Mouse (Mus musculus) 3134 (cell line): ENCODE results near the gene Wdr83os.

Source experiments
- DNase-seq: peaks from one replicate; pipeline ENCODE4 v3.0.0-alpha.2; 2011; ENCODE audit warnings: low spot score; ENCODE audit not compliant: insufficient read length; ENCODE audit errors: extremely low read depth

Gene Wdr83os

DNA sequence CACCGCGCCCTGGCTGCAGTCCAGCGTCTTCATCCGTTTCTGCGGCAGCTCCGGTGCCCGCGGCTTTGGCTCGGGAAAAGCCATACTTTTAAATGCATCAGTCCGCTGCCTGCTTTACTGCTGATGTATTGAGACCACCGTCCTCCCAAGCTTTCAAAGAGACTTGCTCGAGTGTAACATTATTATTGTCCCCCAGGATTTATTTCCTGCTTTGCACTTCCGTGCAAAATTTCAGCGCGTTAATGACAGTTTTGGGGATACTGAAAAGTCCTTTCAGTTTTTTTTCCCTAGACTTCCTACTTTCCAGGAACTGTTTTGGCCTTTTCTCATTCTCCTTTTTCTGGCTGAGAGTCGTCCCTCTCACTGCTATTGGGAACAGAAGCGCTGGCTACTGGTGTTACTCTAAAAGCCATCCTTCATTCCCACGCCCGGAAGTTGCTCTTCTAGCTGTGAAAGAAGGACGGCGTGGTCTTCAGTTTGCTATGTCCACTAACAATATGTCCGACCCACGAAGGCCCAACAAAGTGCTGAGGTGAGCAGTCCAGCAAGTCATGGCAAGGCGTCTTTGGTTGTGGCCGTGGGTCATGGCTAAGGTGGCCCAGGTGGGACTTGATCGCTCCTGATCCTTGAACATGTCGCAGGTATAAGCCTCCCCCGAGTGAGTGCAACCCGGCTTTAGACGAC, at the start of gene Wdr83os:
Wdr83os (plus strand) TSS at position 209 of the 684 bp plus-strand sequence.
- peak; percentile 73 for DNase-seq

DNA sequence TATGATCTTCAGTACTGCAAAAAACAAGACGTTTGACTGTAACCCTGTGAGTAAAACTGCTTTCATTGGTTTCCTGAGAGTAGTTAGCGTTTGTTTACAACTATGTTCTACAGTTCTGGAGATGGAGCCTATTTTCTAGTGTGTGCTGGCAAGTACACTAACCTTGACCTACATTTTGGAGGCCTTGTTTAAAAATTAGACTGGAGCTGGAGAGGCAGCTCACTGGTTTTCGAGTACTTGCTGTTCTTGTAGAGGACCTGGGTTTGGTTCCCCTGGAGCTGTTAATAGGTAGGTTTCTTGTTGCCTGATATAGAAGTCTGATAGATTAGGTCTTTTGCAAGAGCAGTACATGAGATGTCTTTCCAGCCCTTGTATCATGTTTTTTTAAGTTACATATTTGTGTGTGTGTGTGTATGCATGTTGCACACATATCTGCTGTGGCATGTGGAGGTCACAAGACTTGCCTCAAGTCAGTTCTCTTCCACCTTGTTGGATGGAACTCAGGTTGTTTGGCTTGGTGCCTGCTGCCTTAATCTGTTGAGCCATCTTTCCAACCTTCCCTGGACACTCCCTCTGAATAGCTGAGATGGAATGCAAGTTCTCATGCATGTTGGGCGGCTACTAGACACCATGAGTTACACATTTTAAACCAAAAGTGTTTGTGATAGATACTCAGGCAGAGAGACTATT, 47.8 kb upstream of the Wdr83os start:
- DNase-seq: no peak

DNA sequence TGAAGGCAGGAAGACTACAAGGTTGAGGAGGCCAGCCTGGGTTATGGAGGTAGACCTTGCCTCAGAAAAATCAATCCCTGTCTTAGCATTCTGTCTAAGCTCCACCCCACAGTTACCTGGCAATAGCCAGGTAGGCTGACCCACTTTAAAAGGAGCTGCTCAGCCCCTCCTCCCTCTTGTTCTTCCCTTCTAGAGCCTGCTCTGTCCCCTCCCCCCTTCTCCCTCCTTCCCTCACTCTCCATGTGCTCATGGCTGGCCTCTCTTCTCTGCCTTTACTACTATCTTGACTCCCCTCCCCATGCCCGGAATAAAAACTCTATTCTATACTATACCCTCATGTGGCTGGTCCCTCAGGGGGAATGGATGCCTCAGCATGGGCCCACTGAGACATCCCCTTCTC, 46.7 kb upstream of the Wdr83os start:
- no peak for DNase-seq

DNA sequence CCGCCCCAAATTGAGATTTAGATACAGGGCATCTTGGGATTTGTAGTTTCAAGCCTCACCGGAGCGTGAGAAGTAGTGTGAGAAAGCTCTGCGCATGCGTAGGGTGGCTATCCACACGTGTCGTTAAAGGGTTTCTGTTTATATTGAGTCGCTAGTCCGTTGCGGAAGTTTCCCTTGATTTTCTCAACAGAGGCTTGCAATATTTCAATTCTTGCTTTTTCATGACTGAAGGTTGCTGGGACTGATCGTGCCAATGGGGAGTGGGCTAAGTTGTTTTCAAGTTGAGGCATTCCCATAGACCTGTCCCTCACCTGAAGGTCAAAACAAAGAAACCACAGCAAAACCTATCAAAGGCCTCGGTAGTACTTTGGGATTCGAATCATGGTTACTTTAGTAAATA, 45.8 kb upstream of the Wdr83os start:
- DNase-seq: no peak

DNA sequence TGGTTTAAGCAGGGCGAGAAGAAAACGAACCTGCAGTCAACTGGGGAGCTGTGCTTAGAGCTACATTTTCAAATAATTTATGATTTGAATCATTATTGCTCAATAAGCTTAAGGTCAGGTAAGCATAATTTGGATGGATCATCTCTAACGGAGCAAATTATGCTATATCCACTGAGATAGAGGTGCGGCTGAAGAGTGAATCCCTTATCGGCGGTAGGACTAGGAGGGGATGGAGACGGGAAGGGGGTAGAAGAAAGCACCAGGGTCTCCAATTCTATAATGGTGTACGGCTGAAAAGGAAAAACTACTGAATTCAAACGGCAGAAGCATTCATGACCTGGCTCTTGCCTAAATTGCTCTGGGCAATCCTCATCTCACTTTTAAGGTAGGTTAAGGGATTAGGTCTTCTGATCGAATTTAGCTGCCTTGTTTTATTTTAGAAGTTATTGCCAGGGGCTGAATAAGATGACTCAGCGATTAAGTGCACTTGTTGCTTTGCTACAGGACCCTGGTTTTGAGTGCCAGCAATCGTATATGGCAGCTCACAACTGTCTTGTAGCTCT, 45.3 kb upstream of the Wdr83os start:
- DNase-seq: no peak

DNA sequence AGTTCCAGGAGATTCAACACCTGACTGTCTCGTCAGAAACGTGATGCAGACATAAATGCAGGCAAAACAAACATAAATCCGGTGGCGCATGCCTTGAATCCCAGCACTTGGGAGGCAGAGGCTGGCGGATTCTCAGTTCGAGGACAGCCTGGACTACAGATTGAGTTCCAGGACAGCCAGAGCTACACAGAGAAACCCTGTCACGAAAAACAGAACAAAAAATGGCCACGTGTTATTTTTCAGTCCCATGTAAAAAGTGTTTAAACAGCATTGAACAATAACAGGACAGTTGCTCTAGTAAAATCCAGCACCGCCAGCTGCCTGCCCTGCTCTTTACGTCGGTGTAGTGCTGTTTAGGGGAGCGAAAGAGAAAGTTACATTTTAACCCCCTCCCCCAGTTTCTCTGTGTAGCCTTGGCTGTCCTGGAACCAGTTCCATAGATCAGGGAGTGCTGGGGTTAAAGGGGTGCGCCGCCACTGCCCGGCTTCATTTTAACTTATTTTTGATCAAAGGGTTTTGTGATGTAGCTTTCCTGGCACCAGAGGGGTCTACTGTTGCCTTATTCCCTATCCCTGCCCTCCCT, 44.7 kb upstream of the Wdr83os start:
- DNase-seq: no peak

DNA sequence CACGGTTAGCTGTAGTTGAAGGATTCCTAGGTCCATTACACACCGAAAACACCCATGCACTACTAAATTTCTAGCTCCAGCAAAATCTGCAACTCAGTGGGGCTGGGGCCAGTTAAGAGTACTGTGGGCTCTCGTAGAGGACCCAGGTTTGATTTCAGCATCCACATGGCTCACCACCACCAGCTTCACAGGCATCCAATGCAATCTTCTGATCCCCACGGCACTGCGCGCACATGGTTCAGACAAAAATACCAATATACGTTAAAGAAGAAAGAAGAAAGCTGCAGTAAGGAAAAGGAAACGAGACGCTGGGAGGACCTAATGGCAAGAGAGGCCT, 44.2 kb upstream of the Wdr83os start:
- no peak for DNase-seq

DNA sequence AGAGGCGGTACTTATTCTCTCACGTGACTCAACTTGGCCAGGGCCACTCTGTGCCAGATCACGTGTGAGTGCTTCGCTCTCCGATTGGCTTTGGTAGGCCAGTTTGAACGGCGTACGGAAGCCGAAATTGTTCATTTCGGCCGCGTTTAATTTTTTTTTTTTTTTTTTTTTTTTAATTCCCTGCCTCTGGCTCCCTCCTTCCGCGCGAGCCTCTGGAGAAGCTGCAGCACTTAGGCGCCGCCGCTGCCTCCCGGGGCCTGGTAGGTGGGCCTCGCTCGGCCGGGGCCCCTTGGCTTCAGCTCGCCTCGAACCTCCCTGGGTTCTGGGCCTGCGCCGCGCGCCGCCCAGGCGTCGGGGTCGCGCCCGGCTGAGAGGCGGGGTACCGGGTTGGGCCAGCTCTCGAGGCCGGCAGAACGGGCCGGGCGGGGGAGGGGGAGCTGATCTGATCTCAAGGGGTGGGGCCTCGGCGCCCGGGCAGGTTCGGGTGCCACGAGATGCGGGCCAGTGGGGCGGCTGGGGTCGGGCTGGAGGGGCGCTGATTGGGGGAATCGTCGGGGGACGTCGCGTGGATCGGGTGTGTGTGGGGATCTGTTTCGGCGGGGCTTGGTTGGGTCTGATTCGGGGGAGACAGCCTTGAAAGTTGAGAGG, 43.7 kb upstream of the Wdr83os start, which contains the start of gene Tnpo2:
Tnpo2 (plus strand) TSS at position 198 of the 648 bp plus-strand sequence.
- DNase-seq: peak; percentile 89

DNA sequence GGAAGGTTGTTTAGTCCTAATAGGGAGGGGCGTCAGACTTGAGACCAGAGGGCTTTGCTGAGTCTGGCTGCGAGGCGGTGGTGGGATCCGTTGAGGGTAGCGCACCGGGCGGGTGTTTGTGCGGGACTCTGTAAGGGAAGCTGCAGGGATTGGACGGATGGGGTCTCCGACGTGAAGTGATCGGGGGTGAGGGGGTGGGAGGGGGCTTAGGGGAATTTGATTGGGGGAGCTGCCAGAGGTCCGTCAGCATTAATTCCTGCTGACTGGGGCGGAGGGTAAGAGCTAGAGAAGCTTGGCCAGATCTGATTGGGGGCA, 43.2 kb upstream of the Wdr83os start:
- DNase-seq: no peak

DNA sequence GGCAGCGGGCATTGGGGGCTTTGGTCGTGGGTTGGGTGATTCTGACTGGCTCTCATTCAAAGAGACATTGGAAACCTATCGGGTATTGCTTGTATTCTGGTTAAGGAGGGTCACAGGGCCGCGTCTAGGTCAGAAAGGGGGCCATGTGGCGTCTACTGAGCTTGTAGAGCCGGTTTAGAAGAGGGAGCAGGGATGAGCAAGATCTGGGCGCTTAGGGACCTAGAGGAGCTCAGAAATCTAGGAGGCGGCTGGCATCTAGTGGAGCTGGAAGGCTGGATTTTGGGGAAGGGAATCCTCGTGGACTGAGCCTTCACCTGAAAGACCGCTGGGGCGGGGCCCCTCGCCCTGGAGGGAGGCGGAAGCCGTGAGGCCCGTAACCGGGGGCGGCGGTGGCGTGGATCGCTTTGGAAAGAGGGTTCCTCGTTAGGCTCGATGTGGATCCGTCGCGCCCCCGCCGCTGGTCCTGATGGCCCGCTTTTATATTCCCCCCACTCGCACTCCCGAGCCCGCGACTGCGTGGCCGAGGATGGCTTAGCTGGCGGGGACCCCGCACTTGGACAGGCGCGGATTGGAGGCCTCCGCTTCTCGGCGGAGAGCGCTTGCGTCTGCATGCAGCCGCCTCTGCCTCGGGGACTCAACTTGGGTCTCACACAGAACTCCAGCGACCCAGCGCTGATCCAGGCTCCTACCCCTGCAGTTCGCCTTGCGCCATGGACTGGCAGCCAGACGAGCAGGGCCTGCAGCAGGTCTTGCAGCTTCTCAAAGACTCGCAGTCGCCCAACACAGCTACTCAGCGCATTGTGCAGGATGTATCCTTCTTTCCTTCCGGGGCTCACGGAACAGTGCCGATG, 42.6 kb upstream of the Wdr83os start:
- DNase-seq: peak; percentile 75

DNA sequence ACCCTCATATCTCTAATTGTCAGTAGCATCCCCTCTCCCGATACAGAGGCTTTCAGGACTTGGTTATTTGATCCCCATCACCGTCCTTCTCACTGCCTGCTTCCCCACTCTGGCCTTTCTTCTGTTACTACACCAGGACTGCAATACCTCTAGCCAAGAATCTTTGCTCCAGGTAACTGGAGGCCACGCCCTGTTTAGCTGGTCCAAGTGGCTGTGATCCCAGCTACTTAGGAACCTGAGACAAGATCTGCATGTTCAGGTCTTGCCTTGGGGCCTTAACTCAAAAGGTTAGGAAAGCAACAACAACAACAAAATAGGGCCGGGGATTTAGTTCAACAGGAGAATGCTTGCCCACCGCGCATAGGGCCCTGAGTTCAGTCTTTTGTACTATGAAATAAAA, 36.9 kb upstream of the Wdr83os start:
- no peak for DNase-seq

DNA sequence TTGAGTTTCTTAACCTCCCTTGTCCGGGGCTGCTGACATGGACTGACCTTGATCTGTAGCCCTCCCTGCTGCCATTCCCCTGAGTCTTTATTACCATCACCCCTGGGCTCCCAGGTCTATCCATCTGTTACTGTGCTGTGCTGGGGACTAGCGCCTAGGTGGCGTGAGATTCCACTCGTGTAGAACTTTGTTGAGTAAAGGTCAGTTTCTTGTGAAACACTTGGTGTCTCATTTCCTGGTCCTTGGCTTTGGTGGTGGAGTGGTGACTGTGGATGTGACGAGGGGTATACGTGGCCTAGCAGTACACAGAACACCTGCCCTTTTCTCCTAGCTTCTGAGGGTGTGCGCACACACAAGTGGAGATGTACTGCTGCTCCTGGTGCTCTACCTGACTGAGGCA, 23.2 kb upstream of the Wdr83os start:
- DNase-seq: no peak

DNA sequence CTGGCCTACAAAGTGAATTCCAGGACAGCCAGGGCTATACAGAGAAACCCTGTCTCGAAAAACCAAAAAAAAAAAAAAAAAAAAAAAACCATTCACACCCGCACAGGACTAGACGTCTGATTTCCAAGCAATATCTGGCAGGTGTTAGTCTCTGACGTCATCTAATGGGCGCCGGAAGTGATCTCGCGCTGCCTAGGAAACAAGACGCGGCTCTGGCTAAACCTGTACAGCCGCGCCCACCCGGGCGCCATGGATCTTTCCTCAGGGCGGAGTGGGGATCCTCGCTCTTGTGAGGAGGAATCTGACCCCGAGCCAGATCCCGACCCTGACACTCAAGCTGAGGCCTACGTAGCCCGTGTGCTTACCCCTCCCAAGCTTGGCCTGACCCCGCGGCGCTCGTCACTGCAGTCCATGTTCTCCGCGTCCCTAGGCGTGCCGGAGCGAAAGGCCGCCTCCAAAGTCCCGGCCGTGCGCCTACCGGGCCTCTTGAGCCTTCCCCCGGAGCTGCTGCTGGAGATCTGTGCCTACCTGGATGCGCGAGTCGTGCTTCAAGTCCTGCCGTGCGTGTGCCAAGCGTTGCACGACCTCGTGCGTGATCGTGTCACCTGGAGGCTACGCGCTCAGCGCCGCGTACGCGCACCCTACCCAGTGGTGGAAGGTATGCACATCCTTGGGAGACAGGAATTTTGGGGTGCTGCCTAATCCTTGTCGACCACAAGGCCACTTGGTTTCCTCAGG, 20.5 kb upstream of the Wdr83os start, which contains the start of gene Fbxw9:
Fbxw9 (plus strand) TSS at position 177 of the 738 bp plus-strand sequence.
- peak; percentile 77 for DNase-seq

DNA sequence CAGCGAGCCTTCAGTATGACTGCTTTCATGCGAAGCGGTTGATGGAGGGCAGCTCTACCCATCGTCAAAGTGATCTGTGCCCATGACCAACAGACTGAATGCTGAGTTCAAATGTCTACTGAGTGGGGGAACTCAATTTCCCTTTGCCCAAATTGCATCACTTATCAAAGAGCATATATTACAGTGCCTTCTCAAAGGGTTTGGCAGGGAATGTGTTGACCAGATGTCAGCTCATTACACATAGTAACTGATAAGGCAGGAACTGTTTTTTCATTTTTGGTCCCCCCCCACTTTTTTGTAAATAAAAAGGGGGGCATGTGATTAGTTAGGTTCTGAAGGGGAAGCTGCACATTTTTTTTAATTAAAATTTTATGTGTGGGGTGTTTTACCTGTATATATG, 17.9 kb upstream of the Wdr83os start:
- no peak for DNase-seq

DNA sequence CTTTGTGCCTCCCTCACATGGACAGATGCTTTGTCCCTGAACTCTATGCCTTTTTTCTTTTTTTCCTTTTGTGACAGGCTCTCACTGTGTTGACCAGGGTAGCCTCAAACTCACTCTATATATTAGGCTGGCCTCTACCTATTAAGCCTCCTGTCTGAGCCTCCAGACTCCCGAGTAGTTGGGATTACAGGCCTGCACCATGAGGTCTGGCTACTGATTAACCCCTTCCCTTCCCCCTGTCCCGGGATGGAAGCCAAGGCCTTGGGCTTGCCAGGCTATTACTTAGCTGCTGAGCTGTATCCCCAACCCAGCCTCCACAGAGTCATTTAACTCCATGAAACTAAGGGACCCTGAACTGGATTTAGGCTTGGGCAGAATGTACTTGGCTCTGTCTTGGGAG, 15.3 kb upstream of the Wdr83os start:
- DNase-seq: no peak

DNA sequence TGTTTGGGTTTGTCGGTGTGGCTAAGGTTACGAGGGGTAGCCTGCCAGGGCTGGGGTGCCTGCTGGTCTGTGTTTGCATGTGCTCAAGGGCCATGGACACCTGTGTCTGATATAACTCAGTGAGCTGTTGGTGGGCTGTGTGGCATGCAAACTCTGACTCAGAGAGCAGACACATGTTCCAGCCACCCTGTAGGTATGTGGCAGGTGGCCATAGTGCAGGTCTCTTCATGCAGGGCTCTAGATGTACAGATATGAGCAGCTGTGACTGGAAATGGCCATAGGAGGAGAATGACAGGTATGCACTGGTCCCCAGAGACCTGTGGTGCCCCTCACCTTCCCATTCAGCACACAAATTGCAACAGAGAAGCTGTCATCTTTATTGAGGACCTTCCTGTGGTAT, 13.4 kb upstream of the Wdr83os start:
- DNase-seq: no peak

DNA sequence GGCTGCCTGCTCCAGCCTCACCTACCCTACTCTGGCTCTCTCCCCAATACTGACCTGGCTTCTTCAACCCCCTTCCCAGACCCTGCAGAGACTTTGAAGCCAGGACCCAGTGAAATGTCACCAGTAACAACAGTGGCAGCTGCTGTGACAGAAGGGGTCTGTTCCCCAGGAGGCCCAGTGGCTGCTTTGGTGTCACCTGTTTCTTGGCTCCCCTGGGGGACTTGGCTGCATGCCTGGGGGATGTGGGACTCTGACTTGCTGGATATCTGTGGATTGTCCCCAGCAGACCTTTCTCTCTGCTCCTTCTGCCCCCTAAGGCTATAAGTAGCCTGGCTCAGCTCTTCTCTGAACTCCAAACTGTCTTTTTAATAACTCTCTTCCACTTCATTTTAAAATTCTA, 12.6 kb upstream of the Wdr83os start, which contains the start of gene Gm5741:
Gm5741 (minus strand) TSS at position 1 of the 400 bp plus-strand sequence.
- no peak for DNase-seq

DNA sequence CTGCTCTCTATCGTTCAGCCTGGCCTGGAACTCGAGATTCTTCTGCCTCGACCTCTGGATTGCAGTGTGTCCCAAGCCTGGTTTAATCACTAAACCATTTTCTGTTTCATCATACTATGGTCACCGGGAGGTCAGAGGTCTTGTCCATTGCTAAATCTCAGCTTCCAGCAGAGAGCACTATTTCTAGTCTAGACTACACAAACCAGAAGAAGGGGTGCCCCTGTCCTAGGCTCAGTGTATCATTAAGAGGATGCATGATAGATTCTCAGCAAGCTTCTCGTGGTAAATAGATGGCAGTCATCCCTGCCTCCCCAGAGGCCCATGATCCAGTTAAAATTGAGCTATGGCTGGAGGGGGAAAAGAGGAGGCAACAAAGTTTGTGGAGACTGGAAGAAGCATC, 9.5 kb upstream of the Wdr83os start:
- no peak for DNase-seq

DNA sequence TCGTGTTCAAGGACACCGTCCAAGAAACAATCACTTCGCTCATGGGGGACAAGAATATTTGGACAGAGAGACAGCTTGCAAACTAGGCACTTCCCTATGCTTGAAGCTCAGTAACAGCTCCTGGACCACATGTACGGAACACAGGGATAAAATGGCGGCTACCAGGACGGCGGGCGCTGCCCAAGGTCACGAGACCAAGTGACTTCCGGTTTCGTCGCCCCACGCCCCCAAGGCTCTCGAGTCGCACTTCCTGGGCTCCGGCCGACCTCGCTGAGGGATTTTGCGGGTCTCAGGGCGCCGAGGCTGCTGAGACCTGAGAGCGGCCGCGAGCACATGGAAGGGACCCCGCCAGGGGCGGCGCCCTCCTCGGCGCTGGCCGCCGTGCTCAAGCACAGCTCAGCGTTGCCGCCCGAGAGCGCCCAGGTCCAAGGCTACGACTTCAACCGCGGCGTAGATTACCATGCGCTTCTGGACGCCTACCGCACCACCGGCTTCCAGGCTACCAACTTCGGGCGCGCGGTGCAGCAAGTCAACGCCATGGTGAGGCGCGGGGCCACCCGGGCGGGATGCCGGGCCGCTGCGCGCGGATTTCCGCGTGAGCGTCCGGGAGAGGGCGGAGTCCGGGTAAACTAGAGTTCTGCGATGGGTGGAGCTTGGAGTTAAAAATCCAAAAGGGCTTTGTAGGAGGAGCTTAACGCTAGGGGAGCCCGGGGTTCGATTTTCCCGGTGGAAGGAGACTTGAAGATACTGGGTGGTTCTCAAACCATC, 8.8 kb upstream of the Wdr83os start, which contains the start of gene Dhps:
Dhps (plus strand) TSS at position 244 of the 768 bp plus-strand sequence.
- peak; percentile 89 for DNase-seq
